Mouse (Mus musculus): ENCODE data around the gene 4930452B06Rik. TPM values are rescaled to one million over a fixed set of nuclear protein-coding genes. Genes with fewer than 3 reads are reported as not detected.

Gene 4930452B06Rik
- polyA plus RNA-seq, 1 experiment from 2014 or later: 17.3 TPM

GRCm38 (mm10) chr14:8525232-8525631, 140.8 kb downstream of the 4930452B06Rik start:
- Histone ChIP-seq H3K4me1 (no peaks in the 10 kb centered on the region), H3K4me2 (no peak overlapping the region), H3K27ac (replicated peaks) (no peak overlapping the region), H3K27me3 (replicated peaks) (no peaks in the 10 kb centered on the region), H3K9ac (no peak overlapping the region), H3K4me3 (no peak overlapping the region), H3K9me3 (peaks cover 10% of the 10 kb centered on the region), H3K36me3 (peaks cover 10% of the 10 kb centered on the region; the same call in 1 of the 2 replicates)
- WGBS: 75% methylated on average over 6 of the region's 6 CpGs
- no peak for ATAC-seq (ENCODE audit: extremely low read depth, insufficient number of reproducible peaks, low FRiP score, low TSS enrichment)

- H3K9me3 ChIP-seq: no peaks in the 10 kb centered on the region
- ATAC-seq (ENCODE audit: extremely low read depth, insufficient number of reproducible peaks, low FRiP score, low TSS enrichment): no peak
- no peak overlapping the region for H3K4me3 ChIP-seq
- H3K4me2 ChIP-seq: no peak overlapping the region
- no peaks in the 10 kb centered on the region; the same call in 1 of the 2 replicates for H3K4me1 ChIP-seq
- H3K9ac ChIP-seq: no peak overlapping the region
- no peaks in the 10 kb centered on the region for H3K27me3 ChIP-seq (replicated peaks)
- 44% methylated on average over 6 of the region's 6 CpGs for WGBS
- no peaks in the 10 kb centered on the region for H3K36me3 ChIP-seq
- H3K27ac ChIP-seq (replicated peaks): peak overlapping the region; percentile 28; the same call in 1 of the 2 replicates
Measured at GRCm38 (mm10) chr14:8517681-8518080, 148.4 kb downstream of the 4930452B06Rik start.

GRCm38 (mm10) chr14:8514071-8514470, 152.0 kb downstream of the 4930452B06Rik start:
- Histone ChIP-seq H3K27me3 (replicated peaks) (no peaks in the 10 kb centered on the region), H3K4me1 (no peaks in the 10 kb centered on the region; the same call in 1 of the 2 replicates), H3K9ac (no peak overlapping the region), H3K4me2 (no peak overlapping the region), H3K4me3 (no peak overlapping the region), H3K36me3 (no peaks in the 10 kb centered on the region), H3K27ac (replicated peaks) (no peak overlapping the region), H3K9me3 (no peaks in the 10 kb centered on the region)
- 92% methylated on average over 3 of the region's 3 CpGs for WGBS
- no peak for ATAC-seq (ENCODE audit: extremely low read depth, insufficient number of reproducible peaks, low FRiP score, low TSS enrichment)

- H3K9me3 ChIP-seq: no peaks in the 10 kb centered on the region
- no peaks in the 10 kb centered on the region for H3K36me3 ChIP-seq
- no peaks in the 10 kb centered on the region for H3K27me3 ChIP-seq (replicated peaks)
- no peak overlapping the region for H3K4me2 ChIP-seq
- H3K9ac ChIP-seq: no peak overlapping the region
- 76% methylated on average over 4 of the region's 4 CpGs for WGBS
- no peak overlapping the region for H3K4me3 ChIP-seq
- no peak for ATAC-seq (ENCODE audit: extremely low read depth, insufficient number of reproducible peaks, low FRiP score, low TSS enrichment)
- no peaks in the 10 kb centered on the region; the same call in 1 of the 2 replicates for H3K4me1 ChIP-seq
- no peak overlapping the region for H3K27ac ChIP-seq (replicated peaks)
Measured at GRCm38 (mm10) chr14:8511276-8511675, 154.8 kb downstream of the 4930452B06Rik start.

- no peak overlapping the region for H3K4me3 ChIP-seq
- no peak for ATAC-seq (ENCODE audit: extremely low read depth, insufficient number of reproducible peaks, low FRiP score, low TSS enrichment)
- no peak overlapping the region for H3K4me2 ChIP-seq
- H3K27ac ChIP-seq (replicated peaks): no peak overlapping the region
- H3K36me3 ChIP-seq: no peaks in the 10 kb centered on the region
- no peak overlapping the region for H3K9ac ChIP-seq
- WGBS: 86% methylated on average over 10 of the region's 10 CpGs
- no peaks in the 10 kb centered on the region for H3K27me3 ChIP-seq (replicated peaks)
- no peaks in the 10 kb centered on the region; the same call in 1 of the 2 replicates for H3K4me1 ChIP-seq
- no peaks in the 10 kb centered on the region for H3K9me3 ChIP-seq
Measured at GRCm38 (mm10) chr14:8510288-8510959, 155.6 kb downstream of the 4930452B06Rik start.

GRCm38 (mm10) chr14:8508669-8509068, 157.4 kb downstream of the 4930452B06Rik start:
- H3K4me1 ChIP-seq: no peaks in the 10 kb centered on the region; the same call in 1 of the 2 replicates
- no peak overlapping the region for H3K27ac ChIP-seq (replicated peaks)
- no peaks in the 10 kb centered on the region for H3K36me3 ChIP-seq
- no peak for ATAC-seq (ENCODE audit: extremely low read depth, insufficient number of reproducible peaks, low FRiP score, low TSS enrichment)
- no peak overlapping the region for H3K4me3 ChIP-seq
- H3K9me3 ChIP-seq: no peaks in the 10 kb centered on the region
- no peaks in the 10 kb centered on the region for H3K27me3 ChIP-seq (replicated peaks)
- no peak overlapping the region for H3K9ac ChIP-seq
- H3K4me2 ChIP-seq: no peak overlapping the region

GRCm38 (mm10) chr14:8504206-8504605, 161.8 kb downstream of the 4930452B06Rik start:
- ATAC-seq (ENCODE audit: extremely low read depth, insufficient number of reproducible peaks, low FRiP score, low TSS enrichment): no peak
- Histone ChIP-seq H3K9ac (no peak overlapping the region), H3K9me3 (no peaks in the 10 kb centered on the region), H3K36me3 (no peaks in the 10 kb centered on the region), H3K4me2 (no peak overlapping the region), H3K4me1 (no peaks in the 10 kb centered on the region), H3K27ac (replicated peaks) (no peak overlapping the region), H3K27me3 (replicated peaks) (no peaks in the 10 kb centered on the region), H3K4me3 (no peak overlapping the region)
- WGBS: 71% methylated on average over 2 of the region's 2 CpGs

- no peak for ATAC-seq (ENCODE audit: extremely low read depth, insufficient number of reproducible peaks, low FRiP score, low TSS enrichment)
- WGBS: 91% methylated on average over 3 of the region's 3 CpGs
- H3K4me1 ChIP-seq: no peaks in the 10 kb centered on the region
- H3K27me3 ChIP-seq (replicated peaks): no peaks in the 10 kb centered on the region
- H3K27ac ChIP-seq (replicated peaks): no peak overlapping the region
- no peaks in the 10 kb centered on the region for H3K9me3 ChIP-seq
- no peaks in the 10 kb centered on the region for H3K36me3 ChIP-seq
- no peak overlapping the region for H3K9ac ChIP-seq
- no peak overlapping the region for H3K4me3 ChIP-seq
- no peak overlapping the region for H3K4me2 ChIP-seq
Measured at GRCm38 (mm10) chr14:8503345-8503744, 162.7 kb downstream of the 4930452B06Rik start.

GRCm38 (mm10) chr14:8502496-8502895, 163.5 kb downstream of the 4930452B06Rik start:
- no peaks in the 10 kb centered on the region for H3K9me3 ChIP-seq
- 83% methylated on average over 5 of the region's 5 CpGs for WGBS

GRCm38 (mm10) chr14:8495691-8496090, 170.3 kb downstream of the 4930452B06Rik start:
- Histone ChIP-seq H3K4me2 (no peak overlapping the region), H3K4me1 (no peaks in the 10 kb centered on the region), H3K4me3 (no peak overlapping the region), H3K27me3 (replicated peaks) (no peaks in the 10 kb centered on the region), H3K9ac (no peak overlapping the region), H3K36me3 (no peaks in the 10 kb centered on the region), H3K9me3 (no peaks in the 10 kb centered on the region), H3K27ac (replicated peaks) (no peak overlapping the region)
- no peak for ATAC-seq (ENCODE audit: extremely low read depth, insufficient number of reproducible peaks, low FRiP score, low TSS enrichment)
- 84% methylated on average over 2 of the region's 2 CpGs for WGBS

More at GRCm38 (mm10) chr14:8502496-8502895, 163.5 kb downstream of the 4930452B06Rik start:
- H3K36me3 ChIP-seq: no peaks in the 10 kb centered on the region
- no peak overlapping the region for H3K27ac ChIP-seq (replicated peaks)
- H3K4me3 ChIP-seq: no peak overlapping the region
- no peaks in the 10 kb centered on the region for H3K27me3 ChIP-seq (replicated peaks)
- no peak overlapping the region for H3K4me2 ChIP-seq
- no peaks in the 10 kb centered on the region for H3K4me1 ChIP-seq
- H3K9ac ChIP-seq: no peak overlapping the region
- ATAC-seq (ENCODE audit: extremely low read depth, insufficient number of reproducible peaks, low FRiP score, low TSS enrichment): no peak

- Histone ChIP-seq H3K4me1 (no peaks in the 10 kb centered on the region), H3K4me2 (no peak overlapping the region), H3K27me3 (replicated peaks) (no peaks in the 10 kb centered on the region), H3K9me3 (no peaks in the 10 kb centered on the region), H3K4me3 (no peak overlapping the region), H3K9ac (no peak overlapping the region), H3K36me3 (no peaks in the 10 kb centered on the region), H3K27ac (replicated peaks) (no peak overlapping the region)
- WGBS: 58% methylated on average over 4 of the region's 4 CpGs
- ATAC-seq (ENCODE audit: extremely low read depth, insufficient number of reproducible peaks, low FRiP score, low TSS enrichment): no peak
Measured at GRCm38 (mm10) chr14:8494952-8495351, 171.1 kb downstream of the 4930452B06Rik start.

- no peak overlapping the region for H3K4me2 ChIP-seq
- no peaks in the 10 kb centered on the region for H3K36me3 ChIP-seq
- no peaks in the 10 kb centered on the region for H3K9me3 ChIP-seq
- 55% methylated on average over 1 of the region's 1 CpGs for WGBS
- H3K9ac ChIP-seq: no peak overlapping the region
- H3K4me3 ChIP-seq: no peak overlapping the region
- no peak overlapping the region for H3K27ac ChIP-seq (replicated peaks)
- H3K4me1 ChIP-seq: no peaks in the 10 kb centered on the region
- no peaks in the 10 kb centered on the region for H3K27me3 ChIP-seq (replicated peaks)
- ATAC-seq (ENCODE audit: extremely low read depth, insufficient number of reproducible peaks, low FRiP score, low TSS enrichment): no peak
Measured at GRCm38 (mm10) chr14:8494260-8494659, 171.8 kb downstream of the 4930452B06Rik start.
